Mouse (Mus musculus) intestine, postnatal 0 days (tissue): ENCODE results near the gene Eif3d. TPM values are rescaled to one million over a fixed set of nuclear protein-coding genes. Genes with fewer than 3 reads are reported as not detected.

Experiments
- ATAC-seq: fragments of 200-750 bp; cut with Nextera tagmentation; 2 replicates; pipeline ENCODE4 v1.8.0; 2017; ENCODE audit warnings: mild to moderate bottlenecking, moderate TSS enrichment, moderate library complexity
- H3K27ac ChIP-seq: fragments of 300-500 bp; sonication (generic); 2 replicates; pipeline ENCODE4 v1.5.1; 2014; ENCODE audit warnings: mild to moderate bottlenecking, low read depth, low read length, moderate library complexity
- H3K27me3 ChIP-seq: fragments of 300-500 bp; sonication (generic); replicated peaks from 2 replicates; pipeline ENCODE4 v1.6.1; 2014; ENCODE audit warnings: low read length, mixed read lengths; ENCODE audit not compliant: control insufficient read depth, insufficient read depth
- H3K36me3 ChIP-seq: fragments of 300-500 bp; sonication (generic); 2 replicates; pipeline ENCODE4 v1.6.1; 2014; ENCODE audit warnings: mild to moderate bottlenecking, moderate library complexity; ENCODE audit not compliant: control insufficient read depth, insufficient read depth
- H3K4me1 ChIP-seq: fragments of 300-500 bp; sonication (generic); replicated peaks from 2 replicates; pipeline ENCODE4 v1.6.1; 2014; ENCODE audit warnings: antibody characterized with exemption, low read length, mixed read lengths; ENCODE audit not compliant: control insufficient read depth, insufficient read depth
- H3K4me2 ChIP-seq: fragments of 300-500 bp; sonication (generic); replicated peaks from 2 replicates; pipeline ENCODE4 v1.6.1; 2014; ENCODE audit warnings: low read depth, mild to moderate bottlenecking, moderate library complexity
- H3K4me3 ChIP-seq: fragments of 300-500 bp; sonication (generic); 2 replicates; pipeline ENCODE4 v1.5.1; 2014; ENCODE audit warnings: low read depth, low read length
- H3K9ac ChIP-seq: fragments of 300-500 bp; sonication (generic); 2 replicates; pipeline ENCODE4 v1.6.1; 2014; ENCODE audit warnings: mild to moderate bottlenecking, low read depth, low read length
- H3K9me3 ChIP-seq: fragments of 300-500 bp; sonication (generic); 2 replicates; pipeline ENCODE4 v1.6.1; 2016; ENCODE audit warnings: mixed run types; ENCODE audit not compliant: control insufficient read depth
- CTCF ChIP-seq: sonication (generic); IDR thresholded peaks from 2 replicates; pipeline ENCODE4 v1.5.1; 2016; ENCODE audit warnings: low read depth, mild to moderate bottlenecking, control low read depth, antibody characterized with exemption, moderate library complexity
- WGBS: fragments of 180-500 bp; shearing (Covaris S2); extraction: QIAGEN DNeasy Blood & Tissue Kit; methylation state at CpG from one replicate; pipeline ENCODE4 v1.1.7; 2014; 5-methylcytosine and 5-hydroxymethylcytosine counted together
- polyA plus RNA-seq: library from polyadenylated mRNA; unstranded; fragments of >200 nt; fragmentation: Nextera tagmentation; extraction: Ambion mirVana; gene quantifications from 2 replicates; pipeline ENCODE4 v1.2.1, GENCODE M21; 2015

Eif3d gene
- polyA plus RNA-seq, 1 experiment from 2014 or later = 59.5 TPM

- Histone ChIP-seq H3K36me3 (peaks cover 43% of the 10 kb centered on the region), H3K9me3 (no peaks in the 10 kb centered on the region), H3K4me1 (no peaks in the 10 kb centered on the region), H3K27me3 (no peaks in the 10 kb centered on the region), H3K27ac (no peak overlapping the region), H3K4me2 (no peak overlapping the region), H3K9ac (no peak overlapping the region), H3K4me3 (no peak overlapping the region)
- 85% methylated on average over 5 of the region's 5 CpGs for WGBS
- no peak for ATAC-seq
- no peak for TF ChIP-seq CTCF
Observed at GRCm38 (mm10) chr15:77926921-77927320, 43.7 kb downstream of the Eif3d start.

GRCm38 (mm10) chr15:77925195-77925594 lies 45.4 kb downstream of the Eif3d start:
- Histone ChIP-seq H3K27ac (no peak overlapping the region), H3K4me3 (no peak overlapping the region), H3K4me2 (no peak overlapping the region), H3K27me3 (no peaks in the 10 kb centered on the region), H3K4me1 (no peaks in the 10 kb centered on the region), H3K9me3 (no peaks in the 10 kb centered on the region), H3K36me3 (peaks cover 56% of the 10 kb centered on the region), H3K9ac (no peak overlapping the region)
- no peak for ATAC-seq
- TF ChIP-seq CTCF = no peak
- WGBS = 96% methylated on average over 2 of the region's 2 CpGs

- Histone ChIP-seq H3K4me2 (no peak overlapping the region), H3K4me1 (0 out of 2 replicates have a peak, but pooled peaks cover 4% of the 10 kb centered on the region), H3K9ac (no peak overlapping the region), H3K36me3 (peaks cover 58% of the 10 kb centered on the region), H3K9me3 (no peaks in the 10 kb centered on the region), H3K27ac (no peak overlapping the region), H3K4me3 (no peak overlapping the region), H3K27me3 (no peaks in the 10 kb centered on the region)
- no peak for ATAC-seq
- TF ChIP-seq CTCF = peak; percentile 41; the same call in 1 of the 2 replicates
- WGBS = 67% methylated on average over 9 of the region's 9 CpGs
Observed at GRCm38 (mm10) chr15:77923267-77924035, 47.2 kb downstream of the Eif3d start.

GRCm38 (mm10) chr15:77922710-77923109 lies 47.9 kb downstream of the Eif3d start:
- TF ChIP-seq CTCF = no peak
- Histone ChIP-seq H3K27me3 (no peaks in the 10 kb centered on the region), H3K9me3 (no peaks in the 10 kb centered on the region), H3K9ac (no peak overlapping the region), H3K4me2 (no peak overlapping the region), H3K36me3 (peaks cover 66% of the 10 kb centered on the region), H3K4me3 (no peak overlapping the region), H3K27ac (no peak overlapping the region), H3K4me1 (0 out of 2 replicates have a peak, but pooled peaks cover 4% of the 10 kb centered on the region)
- 77% methylated on average over 9 of the region's 9 CpGs for WGBS
- ATAC-seq = no peak

GRCm38 (mm10) chr15:77921636-77922035 lies 49.0 kb downstream of the Eif3d start:
- H3K9ac ChIP-seq = no peak overlapping the region
- no peak for ATAC-seq
- H3K4me2 ChIP-seq = no peak overlapping the region
- H3K4me1 ChIP-seq = 0 out of 2 replicates have a peak, but pooled peaks cover 4% of the 10 kb centered on the region
- no peaks in the 10 kb centered on the region for H3K27me3 ChIP-seq
- H3K36me3 ChIP-seq = peaks cover 66% of the 10 kb centered on the region
- TF ChIP-seq CTCF = no peak
- H3K27ac ChIP-seq = 0 out of 2 replicates have a peak overlapping the region, but pooled peaks have one; percentile 15
- H3K9me3 ChIP-seq = no peaks in the 10 kb centered on the region
- no peak overlapping the region for H3K4me3 ChIP-seq
- 81% methylated on average over 6 of the region's 6 CpGs for WGBS

- Histone ChIP-seq H3K9ac (no peak overlapping the region), H3K4me3 (no peak overlapping the region), H3K4me1 (0 out of 2 replicates have a peak, but pooled peaks cover 4% of the 10 kb centered on the region), H3K36me3 (peaks cover 69% of the 10 kb centered on the region), H3K27ac (peak overlapping the region; percentile 41), H3K27me3 (no peaks in the 10 kb centered on the region), H3K9me3 (no peaks in the 10 kb centered on the region), H3K4me2 (no peak overlapping the region)
- 78% methylated on average over 10 of the region's 10 CpGs for WGBS
- TF ChIP-seq CTCF = peak; percentile 66
- 0 out of 2 replicates have a peak, but pooled peaks have one; percentile 7 for ATAC-seq
Observed at GRCm38 (mm10) chr15:77920511-77921462, 49.8 kb downstream of the Eif3d start.
